In genomic region chr1:59067976-59068375, GRCm38 (mm10) we compare ENCODE assay signal across 10 mouse cellular contexts. TPM values are rescaled to one million over a fixed set of nuclear protein-coding genes. Genes with fewer than 3 reads are reported as not detected.
DNase-seq lines count a peak whose midpoint lies in the region; ATAC-seq lines count a peak whose summit lies in the region.
"Had no signal": no experiment of that assay in that cellular context is flagged by ENCODE, and none has a peak within 500 bp of the region (broad histone marks: within the 10 kb centered on the region; RNA-seq: fewer than 3 reads in every experiment).

No protein-coding gene starts in this region.

- H3K36me3 ChIP-seq in forebrain, embryonic 11.5 days (ENCODE audit: control insufficient read depth, insufficient read depth, low read length): no peaks in the 10 kb centered on the region
- H3K36me3 ChIP-seq in forebrain, embryonic 16.5 days (ENCODE audit: control insufficient read depth, insufficient read depth): no peaks in the 10 kb centered on the region
- H3K36me3 ChIP-seq in neural tube, embryonic 15.5 days: no peaks in the 10 kb centered on the region
- H3K36me3 ChIP-seq in kidney, embryonic 15.5 days: no peaks in the 10 kb centered on the region
- no peaks in the 10 kb centered on the region for H3K36me3 ChIP-seq in neural tube, embryonic 11.5 days (ENCODE audit: control insufficient read depth, insufficient read depth, low read length)
- H3K36me3 ChIP-seq: heart, embryonic 13.5 days had no signal

- no peak for ATAC-seq in forebrain, embryonic 11.5 days (replicated peaks; ENCODE audit: low FRiP score)
- no peak for ATAC-seq in forebrain, embryonic 16.5 days
- ATAC-seq in neural tube, embryonic 15.5 days (ENCODE audit: low FRiP score): no peak
- 0 out of 2 replicates have a peak, but pooled peaks have one; percentile 43 for ATAC-seq in kidney, embryonic 15.5 days (replicated peaks; ENCODE audit: low FRiP score)
- no peak for ATAC-seq in neural tube, embryonic 11.5 days (ENCODE audit: insufficient read depth, low FRiP score, low TSS enrichment)
- no peak for ATAC-seq in inflammation-experienced regulatory T-cells, adult 6 months

- H3K4me2 ChIP-seq in forebrain, embryonic 11.5 days (ENCODE audit: low read depth, low read length, severe bottlenecking): no peak overlapping the region
- no peak overlapping the region for H3K4me2 ChIP-seq in forebrain, embryonic 16.5 days (ENCODE audit: low read length)
- H3K4me2 ChIP-seq in neural tube, embryonic 15.5 days: no peak overlapping the region
- no peak overlapping the region for H3K4me2 ChIP-seq in kidney, embryonic 15.5 days
- no peak overlapping the region for H3K4me2 ChIP-seq in neural tube, embryonic 11.5 days (ENCODE audit: low read depth)
- H3K4me2 ChIP-seq: heart, embryonic 13.5 days had no signal

- H3K9me3 ChIP-seq in forebrain, embryonic 11.5 days (ENCODE audit: control insufficient read depth, low read length): no peaks in the 10 kb centered on the region
- no peaks in the 10 kb centered on the region for H3K9me3 ChIP-seq in forebrain, embryonic 16.5 days (ENCODE audit: control insufficient read depth, low read length)
- H3K9me3 ChIP-seq in neural tube, embryonic 15.5 days (replicated peaks): no peaks in the 10 kb centered on the region
- H3K9me3 ChIP-seq in kidney, embryonic 15.5 days (replicated peaks): no peaks in the 10 kb centered on the region
- H3K9me3 ChIP-seq in neural tube, embryonic 11.5 days (ENCODE audit: control insufficient read depth, low read length): no peaks in the 10 kb centered on the region
- H3K9me3 ChIP-seq: heart, embryonic 13.5 days; megakaryocyte, embryonic 14.5 days had no signal

- no peak overlapping the region for H3K4me3 ChIP-seq in forebrain, embryonic 11.5 days (ENCODE audit: low read depth, low read length)
- H3K4me3 ChIP-seq in forebrain, embryonic 16.5 days (replicated peaks; ENCODE audit: low read length): no peak overlapping the region
- H3K4me3 ChIP-seq in neural tube, embryonic 15.5 days (replicated peaks): no peak overlapping the region
- no peak overlapping the region for H3K4me3 ChIP-seq in kidney, embryonic 15.5 days (replicated peaks)
- H3K4me3 ChIP-seq in neural tube, embryonic 11.5 days (ENCODE audit: low read depth, low read length): no peak overlapping the region
- H3K4me3 ChIP-seq: heart, embryonic 13.5 days; megakaryocyte, embryonic 14.5 days had no signal

- WGBS in forebrain, embryonic 11.5 days: 12% methylated on average over 3 of the region's 3 CpGs
- 11% methylated on average over 3 of the region's 3 CpGs for WGBS in forebrain, embryonic 16.5 days
- 15% methylated on average over 3 of the region's 3 CpGs for WGBS in neural tube, embryonic 15.5 days
- 5% methylated on average over 3 of the region's 3 CpGs for WGBS in kidney, embryonic 15.5 days
- 20% methylated on average over 3 of the region's 3 CpGs for WGBS in neural tube, embryonic 11.5 days

- no peak overlapping the region for H3K9ac ChIP-seq in forebrain, embryonic 11.5 days (ENCODE audit: low read length)
- H3K9ac ChIP-seq in forebrain, embryonic 16.5 days (replicated peaks; ENCODE audit: low read depth, low read length): no peak overlapping the region
- H3K9ac ChIP-seq in neural tube, embryonic 15.5 days (replicated peaks): no peak overlapping the region
- H3K9ac ChIP-seq in kidney, embryonic 15.5 days: no peak overlapping the region
- H3K9ac ChIP-seq in neural tube, embryonic 11.5 days (ENCODE audit: low read length): no peak overlapping the region
- H3K9ac ChIP-seq: heart, embryonic 13.5 days had no signal

- H3K4me1 ChIP-seq in forebrain, embryonic 11.5 days (replicated peaks; ENCODE audit: control insufficient read depth, insufficient read depth, low read length): no peaks in the 10 kb centered on the region
- no peaks in the 10 kb centered on the region for H3K4me1 ChIP-seq in forebrain, embryonic 16.5 days (replicated peaks; ENCODE audit: control insufficient read depth, insufficient read depth, low read length)
- H3K4me1 ChIP-seq in neural tube, embryonic 15.5 days: no peaks in the 10 kb centered on the region
- H3K4me1 ChIP-seq in kidney, embryonic 15.5 days: no peaks in the 10 kb centered on the region
- no peaks in the 10 kb centered on the region for H3K4me1 ChIP-seq in neural tube, embryonic 11.5 days (ENCODE audit: control insufficient read depth, insufficient read depth, low read length)
- H3K4me1 ChIP-seq: heart, embryonic 13.5 days; megakaryocyte, embryonic 14.5 days had no signal

- DNase-seq in forebrain, embryonic 11.5 days (ENCODE audit: low spot score): peak; percentile 61
- DNase-seq in neural tube, embryonic 10.5 days (ENCODE audit: extremely low spot score, low spot score): peak; percentile 36
- DNase-seq in cerebellum, postnatal 36 days: peak; percentile 4 to 14
- peak; percentile 42 for DNase-seq in neural tube, embryonic 11.5 days (ENCODE audit: low spot score)

- no peaks in the 10 kb centered on the region for H3K27me3 ChIP-seq in forebrain, embryonic 11.5 days (ENCODE audit: control insufficient read depth, insufficient read depth, low read length)
- no peaks in the 10 kb centered on the region for H3K27me3 ChIP-seq in forebrain, embryonic 16.5 days (replicated peaks; ENCODE audit: control insufficient read depth, insufficient read depth, low read length)
- no peaks in the 10 kb centered on the region for H3K27me3 ChIP-seq in neural tube, embryonic 15.5 days (replicated peaks)
- H3K27me3 ChIP-seq in kidney, embryonic 15.5 days: no peaks in the 10 kb centered on the region
- no peaks in the 10 kb centered on the region for H3K27me3 ChIP-seq in neural tube, embryonic 11.5 days (ENCODE audit: control insufficient read depth, insufficient read depth, low read length)
- H3K27me3 ChIP-seq: heart, embryonic 13.5 days had no signal

- no peak overlapping the region for H3K27ac ChIP-seq in forebrain, embryonic 11.5 days (ENCODE audit: low read depth, low read length)
- H3K27ac ChIP-seq in forebrain, embryonic 16.5 days (ENCODE audit: low read length): no peak overlapping the region
- no peak overlapping the region for H3K27ac ChIP-seq in neural tube, embryonic 15.5 days (replicated peaks)
- H3K27ac ChIP-seq in kidney, embryonic 15.5 days: no peak overlapping the region
- H3K27ac ChIP-seq in neural tube, embryonic 11.5 days (ENCODE audit: low read depth, low read length): no peak overlapping the region
- H3K27ac ChIP-seq: heart, embryonic 13.5 days had no signal

RNA-seq across cellular contexts. Expression of gene C2cd6, which starts 26.7 kb away (rescaled TPM):
- not detected in 2 replicates for polyA plus RNA-seq in forebrain, embryonic 11.5 days (2014; fragmentation: Nextera tagmentation; extraction: Ambion mirVana)
- polyA plus RNA-seq in forebrain, embryonic 16.5 days (2015; fragmentation: Nextera tagmentation; extraction: Ambion mirVana): 0.11 TPM in 1 of 2 replicates, not detected in the other
- polyA plus RNA-seq in neural tube, embryonic 15.5 days (2015; fragmentation: Nextera tagmentation; extraction: Ambion mirVana): 0.15 TPM in 1 of 2 replicates, not detected in the other
- not detected in 2 replicates for polyA plus RNA-seq in kidney, embryonic 15.5 days (2015; fragmentation: Nextera tagmentation; extraction: Ambion mirVana)
- not detected in 2 replicates for polyA plus RNA-seq in neural tube, embryonic 11.5 days (2014; fragmentation: Nextera tagmentation; extraction: Ambion mirVana)
- not detected for polyA plus RNA-seq in inflammation-experienced regulatory T-cells, adult 6 months (2017; shearing (Covaris generic))
- polyA plus RNA-seq: heart, embryonic 13.5 days had no signal

RNA-seq across cellular contexts. Expression of gene Tmem237, which starts 52.2 kb away (rescaled TPM):
- polyA plus RNA-seq in forebrain, embryonic 11.5 days (2014; fragmentation: Nextera tagmentation; extraction: Ambion mirVana): 54.9 TPM in 2 replicates
- polyA plus RNA-seq in forebrain, embryonic 16.5 days (2015; fragmentation: Nextera tagmentation; extraction: Ambion mirVana): 52.9 and 53.9 TPM in 2 replicates
- 41.3 and 42.0 TPM in 2 replicates for polyA plus RNA-seq in neural tube, embryonic 15.5 days (2015; fragmentation: Nextera tagmentation; extraction: Ambion mirVana)
- polyA plus RNA-seq in kidney, embryonic 15.5 days (2015; fragmentation: Nextera tagmentation; extraction: Ambion mirVana): 39.0 and 42.9 TPM in 2 replicates
- 44.2 and 48.2 TPM in 2 replicates for polyA plus RNA-seq in neural tube, embryonic 11.5 days (2014; fragmentation: Nextera tagmentation; extraction: Ambion mirVana)
- 10 to 100 TPM; 14.9 to 22.9 (median 15.5) TPM for polyA plus RNA-seq in inflammation-experienced regulatory T-cells, adult 6 months (2017; shearing (Covaris generic))

Comparison
In these comparisons a context has a peak if more than half of its experiments do, and no peak if none do; other contexts are left out.
1. DNase-seq: peak in every context shown above with its lines; median percentile 61 in forebrain, embryonic 11.5 days; 42 in neural tube, embryonic 11.5 days; 36 in neural tube, embryonic 10.5 days; 9 in cerebellum, postnatal 36 days.